In the genomic region with DNA sequence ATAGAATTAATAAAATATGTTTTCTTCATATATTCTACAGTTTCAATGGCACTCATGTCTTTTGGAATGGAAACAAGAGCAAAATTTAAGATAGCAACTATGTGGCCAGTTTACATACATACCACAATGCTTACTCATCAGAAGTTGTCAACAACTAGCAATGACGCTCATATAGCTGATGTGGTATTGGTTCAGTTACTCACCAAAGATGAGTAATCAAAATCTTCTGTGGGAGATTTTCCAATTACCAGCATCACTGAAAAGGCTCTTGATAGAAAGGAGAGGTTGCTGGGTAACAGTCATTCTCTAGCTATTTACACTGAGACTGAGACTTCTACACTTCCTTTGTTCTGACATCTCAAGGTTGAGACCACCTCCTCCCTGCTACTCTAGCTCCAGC, we compare ENCODE assay signal across 11 mouse cellular contexts.
"Had no signal": no experiment of that assay in that cellular context is flagged by ENCODE, and none has a peak within 500 bp of the region (broad histone marks: within the 10 kb centered on the region; RNA-seq: fewer than 3 reads in every experiment).

No protein-coding gene starts in this region.

- H3K27me3 ChIP-seq: limb, embryonic 15.5 days; liver, embryonic 12.5 days; midbrain, embryonic 12.5 days; stomach, embryonic 15.5 days had no signal

- DNase-seq: kidney, postnatal 14 days; lung, embryonic 14.5 days; lung, postnatal 14 days; right cerebral cortex, postnatal 14 days; thymus, adult 2 months; thymus, postnatal 36 days had no signal

- H3K9ac ChIP-seq: limb, embryonic 15.5 days; liver, embryonic 12.5 days; lung, embryonic 14.5 days; midbrain, embryonic 12.5 days; stomach, embryonic 15.5 days had no signal

- ATAC-seq: liver, embryonic 12.5 days; midbrain, embryonic 16.5 days had no signal

- H3K4me2 ChIP-seq: limb, embryonic 15.5 days; liver, embryonic 12.5 days; lung, embryonic 14.5 days; midbrain, embryonic 12.5 days; stomach, embryonic 15.5 days had no signal

- H3K4me3 ChIP-seq: limb, embryonic 15.5 days; liver, embryonic 12.5 days; midbrain, embryonic 12.5 days; stomach, embryonic 15.5 days had no signal

- H3K9me3 ChIP-seq: limb, embryonic 15.5 days; liver, embryonic 12.5 days; midbrain, embryonic 12.5 days; stomach, embryonic 15.5 days had no signal

- H3K27ac ChIP-seq: limb, embryonic 15.5 days; liver, embryonic 12.5 days; midbrain, embryonic 12.5 days; stomach, embryonic 15.5 days had no signal

- H3K36me3 ChIP-seq: limb, embryonic 15.5 days; liver, embryonic 12.5 days; midbrain, embryonic 12.5 days; stomach, embryonic 15.5 days had no signal

- H3K4me1 ChIP-seq: limb, embryonic 15.5 days; liver, embryonic 12.5 days; midbrain, embryonic 12.5 days; stomach, embryonic 15.5 days had no signal
